Mouse (Mus musculus): Measurements from ENCODE around the gene Cfdp1.

GRCm38 (mm10) chr8:111771625-111772020, 82.5 kb downstream of the Cfdp1 start:
- no peak for TF ChIP-seq GATA1 (IDR thresholded peaks at IDR 0.05; ENCODE audit: borderline replicate concordance, low read length)
- TF ChIP-seq CTCF (IDR thresholded peaks at IDR 0.05; ENCODE audit: low read depth, low read length) = no peak
- no peak for TF ChIP-seq TAL1 (conservative IDR thresholded peaks at IDR 0.05; ENCODE audit: low read depth, low read length)
